Mouse (Mus musculus) heart, embryonic 16.5 days (tissue): ENCODE measurements around the gene Atp2b2. TPM values are rescaled to one million over a fixed set of nuclear protein-coding genes. Genes with fewer than 3 reads are reported as not detected.

Experiments used
- ATAC-seq: fragments of 200-750 bp; cut with Nextera tagmentation; replicated peaks from 2 replicates; pipeline ENCODE4 v1.8.0; 2017; ENCODE audit warnings: moderate number of reproducible peaks; ENCODE audit not compliant: insufficient read depth, low FRiP score; ENCODE audit errors: extremely low read depth
- H3K27ac ChIP-seq: fragments of 300-500 bp; sonication (generic); 2 replicates; pipeline ENCODE4 v1.5.1; 2014; ENCODE audit warnings: mild to moderate bottlenecking, low read length, control low read depth, moderate library complexity
- H3K27me3 ChIP-seq: fragments of 300-500 bp; sonication (generic); 2 replicates; pipeline ENCODE4 v1.6.1; 2014; ENCODE audit warnings: low read length, mixed read lengths; ENCODE audit not compliant: control insufficient read depth, insufficient read depth
- H3K36me3 ChIP-seq: fragments of 300-500 bp; sonication (generic); 2 replicates; pipeline ENCODE4 v1.6.1; 2014; ENCODE audit not compliant: control insufficient read depth, insufficient read depth
- H3K4me1 ChIP-seq: fragments of 300-500 bp; sonication (generic); 2 replicates; pipeline ENCODE4 v1.6.1; 2014; ENCODE audit warnings: low read length, mixed read lengths; ENCODE audit not compliant: control insufficient read depth, insufficient read depth
- H3K4me2 ChIP-seq: fragments of 300-500 bp; sonication (generic); 2 replicates; pipeline ENCODE4 v1.6.1; 2014; ENCODE audit warnings: low read depth, mild to moderate bottlenecking, control low read depth, low read length
- H3K4me3 ChIP-seq: fragments of 300-500 bp; sonication (generic); 2 replicates; pipeline ENCODE4 v1.5.1; 2014; ENCODE audit warnings: mild to moderate bottlenecking, control low read depth, low read length
- H3K9ac ChIP-seq: fragments of 300-500 bp; sonication (generic); 2 replicates; pipeline ENCODE4 v1.6.1; 2014; ENCODE audit warnings: low read length, control low read depth
- H3K9me3 ChIP-seq: fragments of 300-500 bp; sonication (generic); replicated peaks from 2 replicates; pipeline ENCODE4 v1.6.1; 2016; ENCODE audit warnings: low read length; ENCODE audit not compliant: control insufficient read depth
- WGBS: fragments of 180-500 bp; shearing (Covaris S2); extraction: QIAGEN DNeasy Blood & Tissue Kit; methylation state at CpG from one replicate; pipeline ENCODE4 v1.1.7; 2014; 5-methylcytosine and 5-hydroxymethylcytosine counted together
- polyA plus RNA-seq: library from polyadenylated mRNA; unstranded; fragments of >200 nt; fragmentation: Nextera tagmentation; extraction: Ambion mirVana; gene quantifications from 2 replicates; pipeline ENCODE4 v1.2.1, GENCODE M21; 2015

Gene Atp2b2
- polyA plus RNA-seq, 1 experiment from 2014 or later = 0.12 TPM

DNA sequence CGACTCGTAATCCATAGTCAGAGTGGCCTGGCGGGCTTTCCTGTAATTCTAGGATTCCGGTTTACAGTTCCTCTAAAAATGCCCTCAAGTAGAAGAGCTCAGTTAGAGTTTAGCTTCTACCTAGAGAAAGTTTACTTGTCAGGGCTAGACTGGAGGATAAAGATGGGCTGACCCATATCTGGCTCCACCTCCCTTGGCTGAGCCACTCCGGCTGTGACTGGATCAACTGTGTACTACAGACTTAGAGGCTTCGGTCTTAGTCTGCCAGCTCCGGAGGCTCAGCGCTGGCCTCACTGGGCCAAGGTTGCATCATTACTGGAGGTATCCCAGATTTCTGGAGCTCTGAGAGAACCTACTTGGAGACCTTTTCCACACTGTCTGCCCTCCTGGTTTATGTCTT, 94.9 kb downstream of the Atp2b2 start:
- Histone ChIP-seq H3K4me1 (no peaks in the 10 kb centered on the region), H3K36me3 (no peaks in the 10 kb centered on the region), H3K27ac (no peak overlapping the region), H3K27me3 (no peaks in the 10 kb centered on the region), H3K9ac (no peak overlapping the region), H3K9me3 (no peaks in the 10 kb centered on the region), H3K4me3 (no peak overlapping the region), H3K4me2 (no peak overlapping the region)
- 83% methylated on average over 8 of the region's 8 CpGs for WGBS
- ATAC-seq = no peak

DNA sequence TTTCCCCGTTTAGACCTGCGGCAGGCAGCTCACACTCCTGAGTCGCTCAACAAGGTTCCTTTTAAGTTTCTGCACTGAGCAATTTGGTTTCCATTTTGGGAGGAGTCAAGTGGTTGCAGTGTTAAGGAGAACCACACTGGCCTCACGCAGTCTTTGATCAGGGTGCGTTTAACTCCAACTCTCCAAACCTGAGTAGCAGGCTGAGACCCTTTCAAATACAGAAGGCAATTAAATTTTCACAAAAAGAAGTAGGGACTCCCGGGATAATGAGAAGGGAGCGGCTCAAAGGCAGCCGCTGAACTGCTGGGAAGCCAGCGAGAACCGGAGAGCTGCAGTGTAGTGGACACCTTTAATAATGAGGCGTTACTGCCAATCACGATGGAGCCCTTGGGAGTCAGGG, 100.1 kb downstream of the Atp2b2 start:
- no peak for ATAC-seq
- no peak overlapping the region for H3K4me3 ChIP-seq
- 51% methylated on average over 12 of the region's 12 CpGs for WGBS

GRCm38 (mm10) chr6:113941324-113941723, 101.1 kb downstream of the Atp2b2 start:
- no peak overlapping the region for H3K27ac ChIP-seq
- no peak overlapping the region for H3K9ac ChIP-seq
- H3K4me1 ChIP-seq = no peaks in the 10 kb centered on the region
- no peaks in the 10 kb centered on the region for H3K36me3 ChIP-seq
- ATAC-seq = no peak
- H3K27me3 ChIP-seq = no peaks in the 10 kb centered on the region; the same call in 1 of the 2 replicates
- H3K4me2 ChIP-seq = no peak overlapping the region
- 63% methylated on average over 5 of the region's 5 CpGs for WGBS
- no peaks in the 10 kb centered on the region for H3K9me3 ChIP-seq
- no peak overlapping the region for H3K4me3 ChIP-seq

More for the DNA sequence above, 100.1 kb downstream of the Atp2b2 start:
- H3K27me3 ChIP-seq = no peaks in the 10 kb centered on the region; the same call in 1 of the 2 replicates
- H3K4me1 ChIP-seq = no peaks in the 10 kb centered on the region
- H3K36me3 ChIP-seq = no peaks in the 10 kb centered on the region
- no peaks in the 10 kb centered on the region for H3K9me3 ChIP-seq
- H3K9ac ChIP-seq = no peak overlapping the region
- no peak overlapping the region for H3K4me2 ChIP-seq
- no peak overlapping the region for H3K27ac ChIP-seq

GRCm38 (mm10) chr6:113939442-113939841, 103.0 kb downstream of the Atp2b2 start:
- H3K4me2 ChIP-seq = no peak overlapping the region
- 89% methylated on average over 8 of the region's 8 CpGs for WGBS
- no peaks in the 10 kb centered on the region for H3K4me1 ChIP-seq
- H3K4me3 ChIP-seq = no peak overlapping the region
- no peaks in the 10 kb centered on the region for H3K36me3 ChIP-seq
- no peak for ATAC-seq
- no peaks in the 10 kb centered on the region for H3K9me3 ChIP-seq
- H3K27me3 ChIP-seq = no peaks in the 10 kb centered on the region; the same call in 1 of the 2 replicates
- H3K9ac ChIP-seq = no peak overlapping the region
- no peak overlapping the region for H3K27ac ChIP-seq

- Histone ChIP-seq H3K27ac (no peak overlapping the region), H3K4me1 (no peaks in the 10 kb centered on the region), H3K9me3 (no peaks in the 10 kb centered on the region), H3K4me3 (no peak overlapping the region), H3K27me3 (no peaks in the 10 kb centered on the region; the same call in 1 of the 2 replicates), H3K4me2 (no peak overlapping the region), H3K9ac (no peak overlapping the region), H3K36me3 (no peaks in the 10 kb centered on the region)
- WGBS = 44% methylated on average over 6 of the region's 6 CpGs
- ATAC-seq = no peak
Observed at GRCm38 (mm10) chr6:113936811-113937508, 105.5 kb downstream of the Atp2b2 start.

- Histone ChIP-seq H3K27me3 (no peaks in the 10 kb centered on the region; the same call in 1 of the 2 replicates), H3K9ac (no peak overlapping the region), H3K36me3 (no peaks in the 10 kb centered on the region), H3K27ac (no peak overlapping the region), H3K4me2 (no peak overlapping the region), H3K9me3 (no peaks in the 10 kb centered on the region), H3K4me1 (no peaks in the 10 kb centered on the region), H3K4me3 (no peak overlapping the region)
- no peak for ATAC-seq
- WGBS = 48% methylated on average over 8 of the region's 8 CpGs
Observed at GRCm38 (mm10) chr6:113936111-113936510, 106.3 kb downstream of the Atp2b2 start.

DNA sequence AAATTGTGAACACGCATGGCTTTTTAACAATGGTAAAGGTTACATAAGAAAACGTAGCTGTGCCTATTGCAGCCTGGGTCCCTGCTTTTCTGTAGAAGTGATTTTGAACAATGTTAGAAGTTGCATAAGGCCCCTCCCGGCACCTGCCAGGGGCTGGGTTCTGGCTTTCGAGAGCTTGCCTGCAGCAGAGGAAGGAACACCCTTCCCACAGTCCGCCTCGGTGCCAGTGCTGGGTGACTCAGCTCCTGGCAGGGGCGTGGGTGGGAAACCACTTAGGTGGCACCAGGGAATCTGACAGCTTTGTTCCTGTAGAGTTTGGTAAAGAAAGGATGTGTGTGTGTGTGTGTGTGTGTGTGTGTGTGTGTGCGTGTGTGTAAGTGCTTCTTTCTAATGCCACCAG, 107.7 kb downstream of the Atp2b2 start:
- no peaks in the 10 kb centered on the region for H3K4me1 ChIP-seq
- no peak overlapping the region for H3K4me3 ChIP-seq
- H3K9ac ChIP-seq = no peak overlapping the region
- H3K4me2 ChIP-seq = no peak overlapping the region
- H3K36me3 ChIP-seq = no peaks in the 10 kb centered on the region
- no peaks in the 10 kb centered on the region for H3K27me3 ChIP-seq
- 69% methylated on average over 8 of the region's 8 CpGs for WGBS
- H3K27ac ChIP-seq = no peak overlapping the region
- H3K9me3 ChIP-seq = no peaks in the 10 kb centered on the region
- no peak for ATAC-seq

GRCm38 (mm10) chr6:113933261-113934151, 108.9 kb downstream of the Atp2b2 start:
- Histone ChIP-seq H3K27me3 (no peaks in the 10 kb centered on the region), H3K4me2 (no peak overlapping the region), H3K4me1 (no peaks in the 10 kb centered on the region), H3K36me3 (no peaks in the 10 kb centered on the region), H3K27ac (no peak overlapping the region), H3K9me3 (no peaks in the 10 kb centered on the region), H3K9ac (no peak overlapping the region), H3K4me3 (no peak overlapping the region)
- WGBS = 62% methylated on average over 14 of the region's 14 CpGs
- no peak for ATAC-seq
